Mouse (Mus musculus) liver, adult 2 months (tissue): ENCODE measurements at regions not wholly inside any gene's neighbourhood (a gene's known extent, or its start where the extent isn't known, plus 50 kb on each side); places are given as distances from the start of the nearest gene placed in this dataset.

Experiments used
- CTCF ChIP-seq: fragments of 200-500 bp; IDR thresholded peaks from 2 replicates; pipeline ENCODE4 v1.5.1; 2011; ENCODE audit warnings: low read depth, low read length, control low read depth
- POLR2A ChIP-seq: fragments of 200-500 bp; IDR thresholded peaks from 2 replicates; pipeline ENCODE4 v1.6.1; 2011; ENCODE audit warnings: low read length, control low read depth; ENCODE audit not compliant: insufficient read depth; ENCODE audit errors: extremely low read depth

GRCm38 (mm10) chr15:25120441-25120840, 293.1 kb downstream of the Basp1 start:
- TF ChIP-seq CTCF = no peak
- TF ChIP-seq POLR2A = no peak
